Mouse (Mus musculus) urinary bladder, adult 2 months (tissue): ENCODE data around the gene Lpar1. TPM values are rescaled to one million over a fixed set of nuclear protein-coding genes. Genes with fewer than 3 reads are reported as not detected.

Source experiments
- DNase-seq: peaks from one replicate; pipeline ENCODE4 v3.0.0; 2022; ENCODE audit warnings: low spot score
- polyA plus RNA-seq: library from polyadenylated mRNA; depleted of rRNA; stranded (reverse); fragments of >200 nt; gene quantifications from 2 replicates; pipeline ENCODE4 v1.2.3, GENCODE M21; 2012; rRNA removed

The Lpar1 gene
- polyA plus RNA-seq, 1 experiment: 53.4 TPM

GRCm38 (mm10) chr4:58448825-58449224, 104.9 kb downstream of the Lpar1 start:
- DNase-seq: no peak

GRCm38 (mm10) chr4:58447841-58448240, 105.9 kb downstream of the Lpar1 start:
- no peak for DNase-seq

- DNase-seq: no peak
These were observed 107.9 kb downstream of the Lpar1 start for GRCm38 (mm10) chr4:58445846-58446245.

- DNase-seq: no peak
These were observed 111.4 kb downstream of the Lpar1 start for GRCm38 (mm10) chr4:58442338-58442737.

- no peak for DNase-seq
These were observed 115.0 kb downstream of the Lpar1 start for GRCm38 (mm10) chr4:58438654-58439053.

- DNase-seq: no peak
These were observed 116.4 kb downstream of the Lpar1 start for GRCm38 (mm10) chr4:58437271-58437670.

- no peak for DNase-seq
These were observed 130.3 kb downstream of the Lpar1 start for GRCm38 (mm10) chr4:58423276-58423930.

GRCm38 (mm10) chr4:58419225-58419624, 134.5 kb downstream of the Lpar1 start:
- no peak for DNase-seq

GRCm38 (mm10) chr4:58417319-58417718, 136.4 kb downstream of the Lpar1 start:
- no peak for DNase-seq

- no peak for DNase-seq
These were observed 138.2 kb downstream of the Lpar1 start for GRCm38 (mm10) chr4:58415537-58415936.

GRCm38 (mm10) chr4:58413188-58414185, 140.2 kb downstream of the Lpar1 start:
- no peak for DNase-seq

GRCm38 (mm10) chr4:58401973-58402501, 151.7 kb downstream of the Lpar1 start:
- no peak for DNase-seq

- DNase-seq: no peak
These were observed 152.8 kb downstream of the Lpar1 start for GRCm38 (mm10) chr4:58400861-58401341.

Other genes with a start within 250 kb of the Lpar1 start
- gene Olfr267, start 233.8 kb upstream of the Lpar1 start, polyA plus RNA-seq: 0.01 TPM in 2 replicates